Mouse (Mus musculus): ENCODE results near the gene Crlf3. TPM values are rescaled to one million over a fixed set of nuclear protein-coding genes. Genes with fewer than 3 reads are reported as not detected.
"Not testable (repeated sequence)": the region's sequence is repeated elsewhere in the genome, so short reads cannot be mapped to it uniquely, and the experiment has no call there.

The Crlf3 gene
- total RNA-seq, 2 experiments from 2014 or later, result 12.2 to 13.1 TPM

DNA sequence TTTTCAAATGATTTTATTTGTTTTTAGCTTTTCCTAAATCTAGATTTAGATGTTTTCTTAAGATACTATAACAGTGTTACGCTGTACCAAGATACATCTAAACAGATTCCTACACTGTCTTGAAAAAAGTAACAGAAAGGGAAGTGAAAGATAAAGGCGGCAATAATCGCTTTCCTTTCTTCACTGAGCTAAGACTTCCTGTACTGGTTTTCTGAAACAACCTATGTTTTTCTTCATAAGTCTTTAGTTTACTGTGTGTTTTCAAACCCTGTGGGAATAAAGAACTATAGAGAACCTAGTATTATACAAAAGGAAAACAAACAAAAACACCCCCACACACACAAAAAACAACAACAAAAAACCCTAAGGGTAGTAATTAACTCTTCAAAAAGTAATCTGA, 8.4 kb downstream of the Crlf3 start:
- no peak for DNase-seq (ENCODE audit: extremely low spot score in 1 of 2, low spot score in 2 of 2)
- intact Hi-C loops (cut with DNase I), result no loop called here

DNA sequence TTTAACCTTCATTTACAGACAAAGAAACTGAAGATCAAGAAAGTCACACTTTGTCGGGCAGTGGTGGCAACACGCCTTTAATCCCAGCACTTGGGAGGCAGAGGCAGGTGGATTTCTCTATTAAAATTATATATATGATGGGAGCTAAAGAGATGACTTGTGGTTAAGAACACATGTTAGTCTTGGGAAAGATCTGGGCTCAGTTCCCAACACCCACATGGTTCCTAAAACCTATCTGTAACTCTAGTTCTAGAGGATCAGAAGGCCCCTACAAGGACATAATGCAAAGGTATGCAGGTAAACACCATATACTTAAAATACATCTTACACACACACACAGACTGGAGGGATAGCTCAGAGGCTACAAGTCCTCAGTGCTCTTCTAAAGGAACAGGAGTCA, 9.8 kb downstream of the Crlf3 start:
- DNase-seq (ENCODE audit: extremely low spot score in 1 of 2, low spot score in 2 of 2), result no peak
- intact Hi-C loops (cut with DNase I), result no loop called here

GRCm38 (mm10) chr11:80069815-80070214, 11.0 kb downstream of the Crlf3 start:
- intact Hi-C loops (cut with DNase I), result no loop called here
- DNase-seq (ENCODE audit: extremely low spot score in 1 of 2, low spot score in 2 of 2), result no peak

GRCm38 (mm10) chr11:80067558-80067957, 13.2 kb downstream of the Crlf3 start:
- no peak for DNase-seq (ENCODE audit: extremely low spot score in 1 of 2, low spot score in 2 of 2)
- intact Hi-C loops (cut with DNase I), result no loop called here

DNA sequence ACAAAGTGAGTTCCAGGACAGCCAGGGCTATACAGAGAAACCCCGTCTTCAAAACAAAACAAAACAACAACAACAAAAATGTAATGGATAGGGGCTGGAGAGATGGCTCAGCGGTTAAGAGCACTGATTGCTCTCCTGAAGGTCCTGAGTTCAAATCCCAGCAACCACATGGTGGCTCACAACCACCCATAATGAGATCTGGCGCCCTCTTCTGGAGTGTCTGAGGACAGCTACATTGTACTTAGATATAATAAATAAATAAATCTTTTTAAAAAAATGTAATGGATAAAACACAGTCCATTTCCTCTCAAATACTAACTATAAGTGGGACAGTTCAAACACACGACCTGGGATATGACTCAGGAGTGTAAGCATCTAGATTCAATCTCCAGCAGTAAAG, 14.4 kb downstream of the Crlf3 start:
- DNase-seq (ENCODE audit: extremely low spot score in 1 of 2, low spot score in 2 of 2), result not testable (repeated sequence)

GRCm38 (mm10) chr11:80062159-80062558, 18.6 kb downstream of the Crlf3 start:
- intact Hi-C loops (cut with DNase I), result no loop called here
- DNase-seq (ENCODE audit: extremely low spot score in 1 of 2, low spot score in 2 of 2), result peak in 1 of 2 experiments; percentile 27

More for the DNA sequence above, 14.4 kb downstream of the Crlf3 start:
- intact Hi-C loops (cut with DNase I), result not testable (repeated sequence)

DNA sequence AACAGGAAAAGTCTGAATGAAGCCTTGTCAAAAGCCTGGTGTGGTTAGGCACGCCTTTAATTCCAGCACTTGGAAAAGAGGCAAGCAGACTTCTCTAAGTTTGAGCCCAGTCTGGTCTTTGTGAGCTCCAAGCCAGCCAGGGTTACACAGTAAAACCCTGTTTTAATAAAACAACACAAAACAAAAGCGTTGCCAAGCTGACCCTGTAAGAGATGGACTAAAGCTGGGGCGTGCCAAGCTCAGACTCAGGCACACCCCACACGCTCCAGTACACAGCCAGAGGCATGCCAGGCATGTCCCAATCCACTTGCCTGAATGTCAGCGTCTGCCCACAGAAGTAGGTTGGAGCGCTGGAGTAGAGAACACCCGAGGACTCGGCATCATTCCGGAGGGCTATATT, 24.6 kb downstream of the Crlf3 start:
- intact Hi-C loops (cut with DNase I), result no loop called here
- no peak for DNase-seq (ENCODE audit: extremely low spot score in 1 of 2, low spot score in 2 of 2)

GRCm38 (mm10) chr11:80054659-80055058, 26.1 kb downstream of the Crlf3 start:
- intact Hi-C loops (cut with DNase I), result no loop called here
- DNase-seq (ENCODE audit: extremely low spot score in 1 of 2, low spot score in 2 of 2), result no peak

DNA sequence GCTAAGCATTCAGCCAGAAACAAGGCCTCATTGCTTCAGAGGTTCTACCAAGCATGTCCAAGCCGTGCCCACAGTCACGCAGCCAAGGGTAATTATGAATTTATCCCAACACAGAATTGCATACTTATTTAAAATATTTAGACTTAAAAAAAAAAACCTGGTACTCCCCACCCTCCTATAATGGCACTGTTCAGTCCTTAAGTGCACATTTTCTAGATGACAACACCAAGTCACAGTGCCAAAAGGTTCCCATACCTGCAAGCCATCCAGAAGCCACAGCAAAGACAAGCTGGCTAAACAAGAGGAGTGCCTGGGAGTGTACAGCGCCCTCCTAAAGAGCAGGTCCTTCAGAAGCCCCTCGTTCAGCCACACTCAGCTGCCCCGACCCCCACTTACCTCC, 27.6 kb downstream of the Crlf3 start:
- intact Hi-C loops (cut with DNase I), result no loop called here
- no peak for DNase-seq (ENCODE audit: extremely low spot score in 1 of 2, low spot score in 2 of 2)

GRCm38 (mm10) chr11:80052456-80052855, 28.3 kb downstream of the Crlf3 start:
- DNase-seq (ENCODE audit: extremely low spot score in 1 of 2, low spot score in 2 of 2), result no peak
- intact Hi-C loops (cut with DNase I), result no loop called here

- intact Hi-C loops (cut with DNase I), result no loop called here
- DNase-seq (ENCODE audit: extremely low spot score in 1 of 2, low spot score in 2 of 2), result no peak
Measured at GRCm38 (mm10) chr11:80050088-80050487, 30.7 kb downstream of the Crlf3 start.

DNA sequence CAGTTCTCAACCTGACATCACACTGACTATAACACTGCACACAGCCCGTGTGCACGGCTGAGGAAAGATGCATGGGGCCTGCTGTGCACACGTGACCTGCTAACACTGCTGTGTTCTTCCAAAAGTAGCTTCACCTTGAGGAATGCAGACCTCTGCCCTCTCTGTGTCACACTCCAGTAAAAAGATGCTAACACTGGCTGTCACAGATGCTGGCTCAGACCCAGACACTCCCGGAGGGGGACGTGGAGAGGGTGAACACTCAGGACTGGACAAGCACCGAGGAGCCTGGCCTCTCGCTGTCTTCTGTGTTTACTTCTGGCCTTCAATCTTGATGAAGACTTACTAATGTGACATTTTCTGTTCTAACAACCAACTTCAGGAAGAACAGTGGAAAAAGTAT, 33.9 kb downstream of the Crlf3 start:
- intact Hi-C loops (cut with DNase I), result loop anchor here (10.0 kb wide), 1 partner anchor 308 kb away; no protein-coding TSS in a partner anchor
- no peak for DNase-seq (ENCODE audit: extremely low spot score in 1 of 2, low spot score in 2 of 2)

GRCm38 (mm10) chr11:80043419-80043817, 37.4 kb downstream of the Crlf3 start:
- intact Hi-C loops (cut with DNase I), result loop anchor here (5.0 to 10.0 kb wide), 2 partner anchors 99 to 311 kb away; partner anchors contain the start of gene Tefm
- DNase-seq (ENCODE audit: extremely low spot score in 1 of 2, low spot score in 2 of 2), result no peak

- intact Hi-C loops (cut with DNase I), result loop anchor here (5.0 to 10.0 kb wide), 2 partner anchors 99 to 312 kb away; partner anchors contain the start of gene Tefm
- peak in 1 of 2 experiments; percentile 46 for DNase-seq (ENCODE audit: extremely low spot score in 1 of 2, low spot score in 2 of 2)
Measured at GRCm38 (mm10) chr11:80042615-80043418, 38.0 kb downstream of the Crlf3 start.

DNA sequence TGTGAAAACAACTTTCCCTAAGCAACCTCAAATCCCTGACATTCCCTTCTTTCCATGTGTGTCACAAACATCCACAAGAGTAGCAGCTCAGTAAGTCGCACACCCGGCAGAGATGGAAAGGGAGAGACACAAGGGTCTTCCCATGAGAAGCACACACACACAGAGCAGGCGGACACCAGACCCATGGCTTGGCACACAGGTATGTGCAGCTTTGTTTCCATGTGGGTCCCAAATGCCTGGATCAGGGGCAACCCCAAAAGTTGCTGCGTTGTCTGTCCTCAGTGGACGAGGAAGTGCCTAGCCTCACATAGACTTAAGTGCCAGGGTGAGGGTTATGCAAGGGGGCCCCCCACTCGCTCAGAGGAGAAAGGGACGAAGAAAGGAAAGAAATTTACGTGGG, 43.3 kb downstream of the Crlf3 start:
- no peak for DNase-seq (ENCODE audit: extremely low spot score in 1 of 2, low spot score in 2 of 2)
- intact Hi-C loops (cut with DNase I), result no loop called here

- intact Hi-C loops (cut with DNase I), result loop anchor here (10.0 kb wide), 1 partner anchor 223 kb away; no protein-coding TSS in a partner anchor
- no peak for DNase-seq (ENCODE audit: extremely low spot score in 1 of 2, low spot score in 2 of 2)
Measured at GRCm38 (mm10) chr11:80021306-80021705, 59.5 kb downstream of the Crlf3 start.

DNA sequence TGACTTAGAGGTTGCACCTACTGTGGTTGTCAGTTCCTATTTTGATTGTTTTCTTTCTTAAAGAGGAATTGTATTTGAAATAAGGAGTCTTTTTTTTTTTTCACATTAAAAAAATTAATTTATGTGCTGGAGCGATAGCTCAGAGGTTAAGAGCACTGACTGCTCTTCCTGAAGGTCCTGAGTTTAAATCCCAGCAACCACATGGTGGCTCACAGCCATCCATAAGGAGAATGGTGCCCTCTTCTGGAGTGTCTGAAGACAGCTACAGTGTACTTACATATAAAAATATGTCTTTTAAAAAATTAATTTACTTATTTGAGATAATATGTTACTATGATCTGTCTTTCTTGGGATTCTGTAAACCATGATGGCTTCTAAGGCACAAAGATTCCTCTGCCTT, 61.0 kb downstream of the Crlf3 start:
- intact Hi-C loops (cut with DNase I), result loop anchor here (10.0 kb wide), 1 partner anchor 225 kb away; no protein-coding TSS in a partner anchor

GRCm38 (mm10) chr11:80016533-80016932, 64.3 kb downstream of the Crlf3 start:
- DNase-seq (ENCODE audit: extremely low spot score in 1 of 2, low spot score in 2 of 2); intact Hi-C loops (cut with DNase I): not testable (repeated sequence)

More for the DNA sequence above, 61.0 kb downstream of the Crlf3 start:
- no peak for DNase-seq (ENCODE audit: extremely low spot score in 1 of 2, low spot score in 2 of 2)
